Mouse (Mus musculus) CD4-positive, CD25-positive, alpha-beta regulatory T cell, adult 4 months (primary cell): ENCODE measurements around the gene Nr1i3. TPM values are rescaled to one million over a fixed set of nuclear protein-coding genes. Genes with fewer than 3 reads are reported as not detected.
A peak's percentile ranks its signal among the peaks of the same experiment; 100 is the strongest.

ENCODE experiments used
- ATAC-seq: one replicate; pipeline ENCODE4 v1.8.0; 2017
- polyA plus RNA-seq, 2 experiments: library from polyadenylated mRNA; unstranded; fragments of 100-300 nt; shearing (Covaris generic); gene quantifications; one replicate each; pipeline ENCODE4 v1.2.1; 2017

Gene Nr1i3
- polyA plus RNA-seq, 2 experiments from 2014 or later, result 0.15 to 0.54 TPM

GRCm38 (mm10) chr1:171195887-171196397 lies 17.8 kb upstream of the Nr1i3 start, which contains the start of gene Pcp4l1:
Gene Pcp4l1, minus strand, starts transcription at chr1:171196268.
- ATAC-seq, result no peak

GRCm38 (mm10) chr1:171199532-171199931 lies 14.2 kb upstream of the Nr1i3 start:
- ATAC-seq, result no peak

DNA sequence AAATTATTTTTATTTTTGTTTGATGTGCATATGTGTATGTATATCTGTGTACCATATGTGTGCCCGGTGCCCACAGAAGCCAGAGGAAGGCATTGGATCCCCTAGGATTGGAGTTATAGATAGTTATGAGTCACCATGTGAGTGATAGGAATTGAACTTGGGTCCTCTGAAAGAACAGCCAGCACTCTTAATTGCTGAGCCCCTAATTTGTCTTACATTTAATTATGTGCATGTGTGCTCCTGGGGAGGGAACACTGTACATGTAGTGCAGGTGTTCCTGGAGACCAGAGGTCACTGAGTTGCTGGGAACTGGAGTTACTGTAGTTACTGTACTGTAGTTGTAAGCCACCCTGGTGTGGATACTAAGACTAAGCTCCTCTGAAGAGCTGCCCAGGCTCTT lies 13.0 kb upstream of the Nr1i3 start:
- ATAC-seq, result no peak

GRCm38 (mm10) chr1:171203471-171204248 lies 10.1 kb upstream of the Nr1i3 start:
- no peak for ATAC-seq

DNA sequence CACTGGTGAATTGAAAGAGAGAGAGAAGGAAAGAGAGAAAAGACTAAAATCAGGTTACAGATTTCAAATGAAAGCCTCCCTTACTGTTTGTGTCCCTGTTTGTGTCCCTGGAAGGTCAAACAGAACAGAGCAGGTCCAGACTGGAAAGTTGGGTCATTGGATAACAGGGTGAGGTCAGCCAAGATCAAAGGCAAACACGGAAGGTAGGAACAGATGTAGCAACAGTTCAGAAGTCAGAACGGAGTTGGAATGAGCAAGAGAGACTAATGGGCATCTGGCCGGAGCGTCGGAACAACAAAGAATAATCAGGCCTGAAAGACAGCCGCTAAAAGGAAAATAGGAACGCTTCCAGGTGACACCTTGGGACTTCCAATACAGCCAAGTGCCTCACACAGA lies 9.5 kb upstream of the Nr1i3 start:
- ATAC-seq, result no peak

DNA sequence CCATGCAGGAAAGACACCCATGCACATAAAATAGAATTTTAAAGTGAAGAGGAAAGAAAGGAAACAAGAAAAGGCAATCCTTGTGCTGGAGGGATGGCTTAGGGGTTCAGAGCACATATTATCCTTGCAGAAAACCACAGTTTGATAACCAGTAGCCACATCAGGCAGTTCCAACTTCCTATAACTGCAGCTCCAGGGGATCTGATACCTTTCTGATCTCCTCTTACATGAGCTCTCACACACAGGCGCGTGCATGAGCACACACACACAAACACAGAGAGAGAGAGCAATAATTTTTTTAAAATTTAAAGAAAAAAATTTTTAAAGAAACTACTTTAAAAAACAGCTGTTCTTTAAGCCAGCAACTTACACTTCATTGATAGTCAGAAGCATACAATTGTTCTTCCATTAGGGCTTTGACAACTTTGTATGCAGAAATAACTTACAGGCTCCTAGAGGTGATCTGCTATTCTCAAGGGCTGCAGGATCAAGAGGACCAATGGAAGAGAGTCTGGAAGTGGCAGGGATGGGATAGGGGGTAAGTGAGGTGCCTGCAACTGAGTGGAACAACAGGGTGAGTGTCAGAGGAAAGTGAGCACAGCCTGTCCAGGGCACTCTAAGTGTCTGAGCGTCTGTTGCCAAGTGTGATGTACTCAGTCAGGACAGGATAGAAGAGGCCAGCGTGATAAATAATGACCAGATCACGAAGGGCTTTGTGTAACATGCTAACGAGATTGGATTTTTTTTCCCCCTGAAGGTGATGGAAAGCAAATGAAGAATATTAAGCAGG lies 7.9 kb upstream of the Nr1i3 start:
- ATAC-seq, result no peak

DNA sequence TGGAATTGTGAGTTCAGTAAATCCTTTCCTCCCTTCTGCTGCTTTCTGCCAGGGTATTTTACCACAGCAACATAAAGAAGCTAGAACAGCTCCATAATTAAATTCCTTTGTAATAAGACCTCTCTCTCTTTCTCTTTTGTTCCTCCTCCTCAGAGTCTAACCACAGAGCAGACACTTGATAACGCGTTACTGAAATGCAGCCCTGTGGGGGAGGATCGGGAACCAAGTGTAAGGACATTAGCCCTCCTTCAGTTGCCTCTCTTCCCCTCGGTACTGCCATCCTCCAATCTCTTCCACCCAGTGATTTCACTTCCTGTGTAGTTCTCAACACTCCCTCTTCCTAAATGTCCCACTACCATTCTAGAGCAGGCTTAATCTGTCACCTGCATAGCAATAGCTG lies 4.4 kb upstream of the Nr1i3 start:
- ATAC-seq, result no peak

- ATAC-seq, result no peak
These were observed 916 bp upstream of the Nr1i3 start for GRCm38 (mm10) chr1:171212854-171213253.

- ATAC-seq, result no peak
These were observed 2.6 kb downstream of the Nr1i3 start for GRCm38 (mm10) chr1:171216241-171216955.

DNA sequence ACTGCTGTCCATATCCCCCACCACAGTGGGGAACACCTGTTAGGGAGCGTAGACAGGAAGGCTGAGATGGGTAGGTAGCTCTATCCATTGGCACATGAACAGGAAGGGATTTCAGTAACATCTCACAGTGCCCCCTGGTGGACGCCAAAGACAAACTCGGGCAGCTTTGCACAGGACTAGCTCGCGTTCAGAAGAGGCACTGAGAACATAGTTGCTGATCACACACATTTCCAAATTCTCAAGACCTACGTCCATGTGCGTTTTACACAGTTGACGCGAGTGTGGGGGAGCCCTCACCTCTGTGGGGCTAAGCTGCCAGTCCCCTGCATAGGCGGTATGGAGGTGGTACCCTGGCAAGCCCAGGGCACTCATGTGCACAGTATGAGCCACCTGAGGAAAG lies 7.1 kb downstream of the Nr1i3 start:
- peak; percentile 16 for ATAC-seq

DNA sequence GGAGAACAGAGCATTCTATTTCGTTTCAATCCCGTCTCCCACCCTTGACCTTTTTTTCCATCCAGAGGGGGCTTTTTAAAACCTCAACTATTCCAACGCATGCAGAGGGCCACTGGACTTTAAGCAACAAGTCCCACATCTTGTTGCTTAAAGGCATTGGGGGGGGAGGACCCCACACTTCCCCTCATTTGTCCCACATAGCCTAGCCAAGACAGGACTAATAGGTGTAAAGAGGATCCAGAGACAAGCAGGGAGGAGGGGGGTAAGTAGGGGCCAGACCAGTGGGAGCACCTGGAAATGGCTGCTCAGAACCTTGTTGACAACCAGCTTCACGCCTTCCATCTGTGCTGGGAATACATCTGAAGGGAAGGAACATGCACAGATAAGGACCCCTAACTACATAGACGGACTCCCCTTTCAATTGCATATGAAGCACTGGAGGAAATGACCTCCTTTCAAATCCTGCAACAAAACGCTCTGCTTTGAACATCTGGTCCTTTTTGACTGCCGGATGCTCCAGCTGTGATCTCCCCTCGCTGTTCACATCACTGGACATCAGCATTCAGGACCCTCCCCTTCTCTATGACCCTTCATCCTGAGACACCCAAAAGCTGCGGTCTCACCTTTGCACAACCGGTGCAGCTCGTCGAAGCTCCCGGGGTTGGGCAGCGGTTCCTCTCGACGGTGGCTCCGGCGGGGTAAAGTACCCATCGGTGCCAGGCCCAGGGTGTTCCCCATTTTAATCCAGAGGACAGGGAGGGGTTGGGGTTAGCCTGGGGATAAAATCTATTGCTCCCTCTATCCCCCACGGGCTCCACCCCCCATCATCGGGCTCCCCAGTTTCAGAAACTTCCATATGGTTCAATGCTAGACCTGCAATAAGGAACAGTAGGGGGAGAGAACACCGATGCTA lies 7.8 kb downstream of the Nr1i3 start:
- ATAC-seq, result no peak

DNA sequence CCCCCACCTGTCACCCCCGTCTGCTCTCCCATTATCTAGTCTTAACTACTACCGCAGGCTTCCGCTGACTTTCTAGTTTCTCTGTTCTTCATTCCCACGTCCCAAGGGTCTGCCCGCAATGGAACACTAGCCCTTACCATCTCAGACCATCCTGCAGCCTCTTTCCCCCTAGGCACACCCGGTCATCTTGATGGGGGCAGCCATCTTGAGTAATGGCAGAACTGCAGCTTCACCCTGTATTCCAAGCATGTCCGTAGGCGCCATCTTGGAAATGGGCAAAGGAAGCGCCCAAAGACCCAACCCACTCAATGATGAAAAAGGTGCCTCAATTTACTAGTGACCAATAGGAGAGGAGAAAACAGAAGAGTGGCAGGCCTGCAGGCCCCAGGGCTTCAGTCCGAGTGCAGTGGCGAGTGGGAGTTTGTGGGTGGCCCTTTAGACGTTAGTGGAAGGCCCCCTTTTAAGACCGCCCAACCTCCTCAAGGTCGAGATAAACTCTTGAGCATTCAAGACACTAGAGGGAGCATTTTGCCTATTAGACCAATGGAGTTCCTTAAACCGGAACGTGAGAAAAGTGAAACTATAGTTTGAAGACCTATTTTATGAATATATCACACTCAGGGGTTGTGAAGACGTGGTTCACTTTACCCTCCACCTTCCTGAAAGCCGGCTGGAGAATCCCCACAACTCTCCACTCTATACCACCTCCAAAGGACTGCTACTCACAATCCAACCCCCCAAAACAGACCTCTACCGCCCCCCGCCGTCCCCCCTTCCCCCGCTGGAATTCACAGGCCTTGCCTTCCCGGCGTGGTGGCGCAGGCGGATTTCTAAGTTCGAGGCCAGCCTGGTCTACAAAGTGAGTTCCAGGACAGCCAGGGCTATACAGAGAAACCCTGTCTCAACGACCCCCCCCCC lies 8.7 kb downstream of the Nr1i3 start, which contains the start of gene Tomm40l:
TSS of gene Tomm40l (minus strand) at position 277 of the 918 bp plus-strand sequence.
- peak; percentile 97 for ATAC-seq

GRCm38 (mm10) chr1:171223168-171223567 lies 9.4 kb downstream of the Nr1i3 start:
- no peak for ATAC-seq

GRCm38 (mm10) chr1:171223796-171224195 lies 10.0 kb downstream of the Nr1i3 start:
- no peak for ATAC-seq

DNA sequence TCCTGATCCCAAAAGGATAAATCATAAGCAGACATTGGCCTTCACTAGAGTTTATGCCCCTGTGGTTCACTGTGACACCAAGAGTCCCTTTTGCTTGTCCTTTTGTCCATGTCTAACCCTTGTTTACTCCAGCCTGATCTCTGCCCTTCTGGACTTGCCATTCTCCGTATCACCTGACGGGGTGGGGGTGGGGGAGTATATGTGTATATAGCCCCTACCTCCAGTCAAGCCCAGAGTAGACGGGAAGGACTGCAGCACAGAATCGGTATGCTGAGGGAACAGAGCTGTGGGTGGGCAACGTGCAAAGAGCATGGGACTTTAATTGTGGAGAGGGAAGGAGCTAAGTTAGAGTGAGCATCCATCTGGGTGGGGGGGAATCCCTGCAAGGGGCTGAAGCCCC lies 11.1 kb downstream of the Nr1i3 start, which contains the start of gene Apoa2:
TSS of gene Apoa2 (plus strand) at position 198 of the 400 bp plus-strand sequence.
- no peak for ATAC-seq

GRCm38 (mm10) chr1:171226780-171227179 lies 13.0 kb downstream of the Nr1i3 start:
- ATAC-seq, result no peak

GRCm38 (mm10) chr1:171227879-171228278 lies 14.1 kb downstream of the Nr1i3 start:
- ATAC-seq, result no peak

GRCm38 (mm10) chr1:171229750-171230149 lies 16.0 kb downstream of the Nr1i3 start:
- ATAC-seq, result no peak

- no peak for ATAC-seq
These were observed 16.4 kb downstream of the Nr1i3 start for GRCm38 (mm10) chr1:171230215-171230614.

DNA sequence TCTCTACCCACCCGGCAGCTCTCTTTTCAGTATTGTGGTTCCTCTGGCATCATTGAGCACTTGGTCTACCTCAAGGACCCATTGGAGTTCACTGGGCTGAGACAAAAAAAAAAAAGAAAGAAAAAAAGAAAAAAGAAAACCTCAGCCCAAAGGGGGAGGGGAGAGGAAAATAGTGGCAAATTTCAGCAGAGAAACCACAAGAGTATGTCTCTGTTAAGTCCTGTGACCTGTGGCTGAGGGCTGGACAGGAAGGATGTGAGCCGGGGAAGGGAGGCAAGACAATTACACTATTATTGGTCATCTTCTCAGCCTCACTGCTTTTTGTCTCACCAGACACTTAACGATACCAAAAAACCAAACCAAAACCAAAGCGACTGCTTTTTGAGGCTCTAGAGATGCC lies 18.1 kb downstream of the Nr1i3 start:
- no peak for ATAC-seq

DNA sequence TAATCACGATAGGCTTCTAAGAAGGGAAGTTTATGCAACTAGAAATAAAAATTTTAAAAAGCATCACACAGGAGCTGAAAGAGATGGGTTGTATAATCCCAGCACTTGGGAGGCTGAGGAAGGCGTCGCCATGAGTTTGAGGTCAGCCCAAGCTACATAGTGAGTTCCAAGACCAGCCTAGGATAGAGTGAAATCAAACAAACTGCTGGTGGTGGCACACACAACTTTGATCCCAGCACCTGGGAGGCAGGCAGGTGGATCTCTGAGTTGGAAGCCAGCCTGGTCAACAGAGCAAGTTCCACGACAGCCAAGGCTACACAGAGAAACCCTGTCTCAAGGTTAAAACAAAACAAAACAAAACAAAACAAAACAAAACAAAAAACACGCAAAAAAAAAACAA lies 18.6 kb downstream of the Nr1i3 start:
- ATAC-seq, result no peak
